Mouse (Mus musculus): ENCODE measurements at regions not wholly inside any gene's neighbourhood (a gene's known extent, or its start where the extent isn't known, plus 50 kb on each side); places are given as distances from the start of the nearest gene placed in this dataset.

- Histone ChIP-seq H3K27me3 (ENCODE audit: control insufficient read depth, insufficient read depth, low read length) (no peaks in the 10 kb centered on the region), H3K9me3 (ENCODE audit: control insufficient read depth, low read length) (no peaks in the 10 kb centered on the region), H3K9ac (replicated peaks) (no peak overlapping the region), H3K36me3 (replicated peaks; ENCODE audit: control insufficient read depth, insufficient read depth, low read depth) (no peaks in the 10 kb centered on the region), H3K4me3 (ENCODE audit: insufficient read depth in 1 of 2, low read depth in 2 of 2, low read length in 2 of 2) (no peak overlapping the region), H3K4me1 (replicated peaks; ENCODE audit: control insufficient read depth in 2 of 2, insufficient read depth in 2 of 2, low read length in 1 of 2) (no peaks in the 10 kb centered on the region), H3K4me2 (ENCODE audit: low read depth) (no peak overlapping the region), H3K27ac (no peak overlapping the region)
- WGBS (ENCODE audit: insufficient replicate concordance), result 26% methylated on average over 8 of the region's 8 CpGs
- DNase-seq (ENCODE audit: low read depth in 3 of 3, low spot score in 3 of 3) (no peak), ATAC-seq (ENCODE audit: insufficient read depth) (no peak)
- TF ChIP-seq EP300 (IDR thresholded peaks at IDR 0.05; ENCODE audit: low read depth) (no peak), CTCF (IDR thresholded peaks at IDR 0.05; ENCODE audit: low read depth) (no peak)
These were observed 399.1 kb downstream of the H2al1j start for GRCm38 (mm10) chrX:11726524-11727231.

- H3K27ac ChIP-seq, result no peak overlapping the region
- DNase-seq (ENCODE audit: low read depth in 3 of 3, low spot score in 3 of 3) (no peak), ATAC-seq (ENCODE audit: insufficient read depth) (no peak)
- TF ChIP-seq EP300 (IDR thresholded peaks at IDR 0.05; ENCODE audit: low read depth), result no peak
- no peak for TF ChIP-seq CTCF (IDR thresholded peaks at IDR 0.05; ENCODE audit: low read depth)
- H3K4me3 ChIP-seq (ENCODE audit: insufficient read depth in 1 of 2, low read depth in 2 of 2, low read length in 2 of 2), result no peak overlapping the region
- 65% methylated on average over 4 of the region's 4 CpGs for WGBS (ENCODE audit: insufficient replicate concordance)
- H3K27me3 ChIP-seq (ENCODE audit: control insufficient read depth, insufficient read depth, low read length), result no peaks in the 10 kb centered on the region
- no peak overlapping the region for H3K9ac ChIP-seq (replicated peaks)
- H3K9me3 ChIP-seq (ENCODE audit: control insufficient read depth, low read length), result no peaks in the 10 kb centered on the region
- H3K4me1 ChIP-seq (replicated peaks; ENCODE audit: control insufficient read depth in 2 of 2, insufficient read depth in 2 of 2, low read length in 1 of 2), result no peaks in the 10 kb centered on the region
- H3K4me2 ChIP-seq (ENCODE audit: low read depth), result no peak overlapping the region
- H3K36me3 ChIP-seq (replicated peaks; ENCODE audit: control insufficient read depth, insufficient read depth, low read depth), result no peaks in the 10 kb centered on the region
These were observed 400.9 kb downstream of the H2al1j start for GRCm38 (mm10) chrX:11728481-11728880.

GRCm38 (mm10) chrX:11729992-11730391 lies 402.4 kb downstream of the H2al1j start:
- Histone ChIP-seq H3K27ac (no peak overlapping the region), H3K9ac (replicated peaks) (no peak overlapping the region), H3K4me2 (ENCODE audit: low read depth) (no peak overlapping the region), H3K27me3 (ENCODE audit: control insufficient read depth, insufficient read depth, low read length) (no peaks in the 10 kb centered on the region), H3K9me3 (ENCODE audit: control insufficient read depth, low read length) (no peaks in the 10 kb centered on the region), H3K36me3 (replicated peaks; ENCODE audit: control insufficient read depth, insufficient read depth, low read depth) (no peaks in the 10 kb centered on the region), H3K4me1 (replicated peaks; ENCODE audit: control insufficient read depth in 2 of 2, insufficient read depth in 2 of 2, low read length in 1 of 2) (no peaks in the 10 kb centered on the region), H3K4me3 (ENCODE audit: insufficient read depth in 1 of 2, low read depth in 2 of 2, low read length in 2 of 2) (no peak overlapping the region)
- DNase-seq (ENCODE audit: low read depth in 3 of 3, low spot score in 3 of 3), result no peak
- 56% methylated on average over 6 of the region's 6 CpGs for WGBS (ENCODE audit: insufficient replicate concordance)
- no peak for TF ChIP-seq CTCF (IDR thresholded peaks at IDR 0.05; ENCODE audit: low read depth)
- no peak for TF ChIP-seq EP300 (IDR thresholded peaks at IDR 0.05; ENCODE audit: low read depth)
- ATAC-seq (ENCODE audit: insufficient read depth), result no peak

GRCm38 (mm10) chrX:11732371-11732770 lies 404.7 kb downstream of the H2al1j start:
- no peak overlapping the region for H3K4me2 ChIP-seq (ENCODE audit: low read depth)
- no peaks in the 10 kb centered on the region for H3K36me3 ChIP-seq (replicated peaks; ENCODE audit: control insufficient read depth, insufficient read depth, low read depth)

GRCm38 (mm10) chrX:11734505-11735435 lies 407.1 kb downstream of the H2al1j start:
- H3K27ac ChIP-seq, result no peak overlapping the region
- DNase-seq (ENCODE audit: low read depth in 3 of 3, low spot score in 3 of 3), result no peak
- WGBS (ENCODE audit: insufficient replicate concordance), result 55% methylated on average over 26 of the region's 27 CpGs
- ATAC-seq (ENCODE audit: insufficient read depth), result no peak
- no peaks in the 10 kb centered on the region for H3K27me3 ChIP-seq (ENCODE audit: control insufficient read depth, insufficient read depth, low read length)
- H3K9me3 ChIP-seq (ENCODE audit: control insufficient read depth, low read length), result no peaks in the 10 kb centered on the region
- no peak overlapping the region for H3K9ac ChIP-seq (replicated peaks)
- no peak for TF ChIP-seq EP300 (IDR thresholded peaks at IDR 0.05; ENCODE audit: low read depth)
- no peak for TF ChIP-seq CTCF (IDR thresholded peaks at IDR 0.05; ENCODE audit: low read depth)
- no peak overlapping the region for H3K4me3 ChIP-seq (ENCODE audit: insufficient read depth in 1 of 2, low read depth in 2 of 2, low read length in 2 of 2)
- H3K36me3 ChIP-seq (replicated peaks; ENCODE audit: control insufficient read depth, insufficient read depth, low read depth), result no peaks in the 10 kb centered on the region
- no peaks in the 10 kb centered on the region for H3K4me1 ChIP-seq (replicated peaks; ENCODE audit: control insufficient read depth in 2 of 2, insufficient read depth in 2 of 2, low read length in 1 of 2)
- H3K4me2 ChIP-seq (ENCODE audit: low read depth), result no peak overlapping the region

More at GRCm38 (mm10) chrX:11732371-11732770, 404.7 kb downstream of the H2al1j start:
- Histone ChIP-seq H3K4me3 (ENCODE audit: insufficient read depth in 1 of 2, low read depth in 2 of 2, low read length in 2 of 2) (no peak overlapping the region), H3K9ac (replicated peaks) (no peak overlapping the region), H3K27me3 (ENCODE audit: control insufficient read depth, insufficient read depth, low read length) (no peaks in the 10 kb centered on the region), H3K9me3 (ENCODE audit: control insufficient read depth, low read length) (no peaks in the 10 kb centered on the region), H3K27ac (no peak overlapping the region), H3K4me1 (replicated peaks; ENCODE audit: control insufficient read depth in 2 of 2, insufficient read depth in 2 of 2, low read length in 1 of 2) (no peaks in the 10 kb centered on the region)
- 92% methylated on average over 2 of the region's 2 CpGs for WGBS (ENCODE audit: insufficient replicate concordance)
- no peak for DNase-seq (ENCODE audit: low read depth in 3 of 3, low spot score in 3 of 3)
- TF ChIP-seq CTCF (IDR thresholded peaks at IDR 0.05; ENCODE audit: low read depth) (no peak), EP300 (IDR thresholded peaks at IDR 0.05; ENCODE audit: low read depth) (no peak)
- ATAC-seq (ENCODE audit: insufficient read depth), result no peak

Data from liver, embryonic 14.5 days (tissue).